Mouse (Mus musculus) liver, adult 2 months (tissue): ENCODE measurements around the gene Bmp8a. TPM values are rescaled to one million over a fixed set of nuclear protein-coding genes. Genes with fewer than 3 reads are reported as not detected.

ENCODE experiments used
- DNase-seq: peaks from one replicate; pipeline ENCODE4 v3.0.0-alpha.2; 2011; ENCODE audit warnings: low read depth, low spot score; ENCODE audit errors: extremely low read depth
- H3K27ac ChIP-seq: fragments of 200-500 bp; replicated peaks from 2 replicates; pipeline ENCODE4 v1.5.1; 2012; ENCODE audit warnings: low read depth, mild to moderate bottlenecking, control low read depth, inconsistent platforms, low read length; ENCODE audit not compliant: insufficient read depth
- H3K27me3 ChIP-seq: fragments of 200-500 bp; 2 replicates; pipeline ENCODE4 v1.6.1; 2012; ENCODE audit warnings: mild to moderate bottlenecking, moderate library complexity, low read length, inconsistent platforms; ENCODE audit not compliant: control insufficient read depth, insufficient read depth
- H3K36me3 ChIP-seq: fragments of 200-500 bp; 2 replicates; pipeline ENCODE4 v1.6.1; 2012; ENCODE audit warnings: low read length, inconsistent platforms; ENCODE audit not compliant: control insufficient read depth, insufficient read depth
- H3K4me1 ChIP-seq: fragments of 200-500 bp; 2 replicates; pipeline ENCODE4 v1.6.1; 2011; ENCODE audit warnings: low read length; ENCODE audit not compliant: control insufficient read depth, insufficient read depth
- H3K4me3 ChIP-seq: fragments of 200-500 bp; 2 replicates; pipeline ENCODE4 v1.5.1; 2011; ENCODE audit warnings: low read depth, mild to moderate bottlenecking, control low read depth, low read length, moderate library complexity; ENCODE audit not compliant: insufficient read depth
- H3K79me2 ChIP-seq: fragments of 200-500 bp; 2 replicates; pipeline ENCODE4 v1.6.1; 2012; ENCODE audit warnings: inconsistent platforms, mild to moderate bottlenecking, low read length, moderate library complexity; ENCODE audit not compliant: control insufficient read depth, insufficient read depth
- H3K9ac ChIP-seq: fragments of 200-500 bp; 2 replicates; pipeline ENCODE4 v1.6.1; 2012; ENCODE audit warnings: low read depth, mild to moderate bottlenecking, control low read depth, inconsistent platforms, low read length
- CTCF ChIP-seq: fragments of 200-500 bp; IDR thresholded peaks from 2 replicates; pipeline ENCODE4 v1.5.1; 2011; ENCODE audit warnings: low read depth, low read length, control low read depth
- POLR2A ChIP-seq: fragments of 200-500 bp; IDR thresholded peaks from 2 replicates; pipeline ENCODE4 v1.6.1; 2011; ENCODE audit warnings: low read length, control low read depth; ENCODE audit not compliant: insufficient read depth; ENCODE audit errors: extremely low read depth
- WGBS: fragments of 180-500 bp; shearing (Covaris S2); methylation state at CpG from one replicate; pipeline ENCODE4 v1.1.7; 2018; 5-methylcytosine and 5-hydroxymethylcytosine counted together
- polyA plus RNA-seq: library from polyadenylated mRNA; depleted of rRNA; stranded (reverse); fragments of >200 nt; gene quantifications from 2 replicates; pipeline ENCODE4 v1.2.3, GENCODE M21; 2012; rRNA removed
- total RNA-seq: library from RNA; depleted of rRNA; stranded (reverse); fragments of >200 nt; gene quantifications from 2 replicates; pipeline ENCODE4 v1.2.3, GENCODE M21; 2014; rRNA removed

Gene Bmp8a
- total RNA-seq (not detected in 2 replicates), polyA plus RNA-seq (not detected in 2 replicates)

GRCm38 (mm10) chr4:123342642-123343470 is at the start of gene Bmp8a:
TSS of gene Bmp8a (minus strand) at chr4:123343252.
- H3K79me2 ChIP-seq: no peaks in the 10 kb centered on the region
- no peaks in the 10 kb centered on the region for H3K36me3 ChIP-seq
- H3K27me3 ChIP-seq: peaks cover 15% of the 10 kb centered on the region
- peaks cover 2% of the 10 kb centered on the region; the same call in 1 of the 2 replicates for H3K4me1 ChIP-seq
- H3K9ac ChIP-seq: 0 out of 2 replicates have a peak within 1 kb of the TSS, but pooled peaks have one; percentile 37
- DNase-seq: peak; percentile 6
- no peak within 1 kb of the TSS for H3K27ac ChIP-seq
- 2% methylated on average over 65 of the region's 65 CpGs for WGBS
- peak within 1 kb of the TSS; percentile 68 for H3K4me3 ChIP-seq
- no peak for TF ChIP-seq POLR2A
- no peak for TF ChIP-seq CTCF

- 100% methylated on average over 1 of the region's 1 CpGs for WGBS
- peaks cover 54% of the 10 kb centered on the region for H3K36me3 ChIP-seq
- no peaks in the 10 kb centered on the region for H3K27me3 ChIP-seq
Measured at GRCm38 (mm10) chr4:123392187-123392586, 49.1 kb upstream of the Bmp8a start.

GRCm38 (mm10) chr4:123385028-123385427 is 42.0 kb upstream of the Bmp8a start:
- H3K4me1 ChIP-seq: no peaks in the 10 kb centered on the region
- TF ChIP-seq POLR2A (no peak), CTCF (no peak)
- no peak overlapping the region for H3K27ac ChIP-seq
- no peak overlapping the region for H3K9ac ChIP-seq
- H3K36me3 ChIP-seq: peaks cover 78% of the 10 kb centered on the region
- 91% methylated on average over 1 of the region's 1 CpGs for WGBS
- H3K79me2 ChIP-seq: no peaks in the 10 kb centered on the region
- DNase-seq: no peak
- no peak overlapping the region for H3K4me3 ChIP-seq
- H3K27me3 ChIP-seq: no peaks in the 10 kb centered on the region

More at GRCm38 (mm10) chr4:123392187-123392586, 49.1 kb upstream of the Bmp8a start:
- H3K9ac ChIP-seq: no peak overlapping the region
- DNase-seq: no peak
- H3K4me3 ChIP-seq: no peak overlapping the region
- H3K4me1 ChIP-seq: no peaks in the 10 kb centered on the region
- H3K79me2 ChIP-seq: no peaks in the 10 kb centered on the region
- no peak overlapping the region for H3K27ac ChIP-seq
- TF ChIP-seq POLR2A (no peak), CTCF (peak; percentile 62; the same call in 1 of the 2 replicates)

- Histone ChIP-seq H3K27ac (no peak overlapping the region), H3K36me3 (peaks cover 74% of the 10 kb centered on the region), H3K4me3 (no peak overlapping the region), H3K79me2 (no peaks in the 10 kb centered on the region), H3K27me3 (no peaks in the 10 kb centered on the region), H3K4me1 (no peaks in the 10 kb centered on the region), H3K9ac (no peak overlapping the region)
- DNase-seq: no peak
- TF ChIP-seq CTCF (no peak), POLR2A (no peak)
- 93% methylated on average over 7 of the region's 7 CpGs for WGBS
Measured at GRCm38 (mm10) chr4:123383173-123383572, 40.1 kb upstream of the Bmp8a start.

GRCm38 (mm10) chr4:123382051-123382450 is 39.0 kb upstream of the Bmp8a start:
- TF ChIP-seq CTCF (no peak), POLR2A (no peak)
- H3K27me3 ChIP-seq: no peaks in the 10 kb centered on the region
- H3K79me2 ChIP-seq: no peaks in the 10 kb centered on the region
- 92% methylated on average over 4 of the region's 4 CpGs for WGBS
- H3K36me3 ChIP-seq: peaks cover 81% of the 10 kb centered on the region
- H3K4me3 ChIP-seq: no peak overlapping the region
- H3K4me1 ChIP-seq: no peaks in the 10 kb centered on the region
- no peak overlapping the region for H3K9ac ChIP-seq
- DNase-seq: no peak
- no peak overlapping the region for H3K27ac ChIP-seq

GRCm38 (mm10) chr4:123381598-123381997 is 38.5 kb upstream of the Bmp8a start:
- no peaks in the 10 kb centered on the region for H3K27me3 ChIP-seq
- H3K4me1 ChIP-seq: no peaks in the 10 kb centered on the region
- H3K27ac ChIP-seq: no peak overlapping the region
- WGBS: 95% methylated on average over 11 of the region's 11 CpGs
- H3K79me2 ChIP-seq: no peaks in the 10 kb centered on the region
- no peak overlapping the region for H3K9ac ChIP-seq
- H3K4me3 ChIP-seq: no peak overlapping the region
- no peak for TF ChIP-seq CTCF
- TF ChIP-seq POLR2A: no peak
- H3K36me3 ChIP-seq: peaks cover 81% of the 10 kb centered on the region
- DNase-seq: no peak
